Mouse (Mus musculus): ENCODE data around the gene Scgb1b24.

Scgb1b24 gene

DNA sequence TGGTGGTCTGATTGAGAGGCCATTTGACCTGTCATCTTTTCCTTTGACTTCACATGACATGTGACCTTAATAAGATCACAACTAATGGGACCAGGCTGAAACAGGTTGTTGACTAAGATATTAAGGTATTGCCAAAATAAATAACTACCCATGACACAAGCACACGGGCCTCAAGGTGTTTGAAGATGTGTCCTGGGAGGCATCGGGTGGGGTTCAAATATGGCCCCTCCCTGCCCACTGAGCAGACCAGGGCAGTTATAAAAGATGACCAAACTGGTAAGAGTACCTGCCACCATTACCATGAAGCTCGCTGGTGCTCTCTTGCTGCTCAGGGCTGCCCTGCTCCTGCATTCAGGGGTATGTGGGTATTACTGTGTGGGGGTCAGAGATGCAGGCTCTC is at the start of gene Scgb1b24:
TSS of gene Scgb1b24 (plus strand) at position 301 of the 400 bp plus-strand sequence.
- DNase-seq = no peak

DNA sequence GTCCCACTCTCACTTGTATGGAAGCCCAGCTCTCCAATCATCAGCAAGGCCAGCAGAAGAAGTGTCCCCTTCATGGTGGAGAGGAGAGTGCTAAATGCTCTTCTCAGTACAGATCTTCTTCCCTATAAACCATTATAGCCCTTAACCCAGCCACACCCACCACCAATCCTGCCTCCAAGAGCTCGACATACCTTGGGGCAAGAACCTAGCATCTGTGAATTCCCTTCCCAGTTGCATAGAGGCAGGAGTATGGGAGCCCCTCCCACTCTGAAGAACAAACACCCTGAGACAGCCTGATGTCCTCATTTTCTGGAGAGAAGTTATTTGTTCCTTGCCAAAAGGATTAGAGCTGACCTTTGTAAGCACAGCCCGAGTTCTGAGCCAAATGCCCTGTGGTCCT is 4.4 kb upstream of the Scgb1b24 start, which contains the start of gene Scgb2b24:
TSS of gene Scgb2b24 (minus strand) at position 101 of the 400 bp plus-strand sequence.
- no peak for DNase-seq

Measured in kidney, postnatal 10 days (tissue).